Mouse (Mus musculus) left cerebral cortex, adult 2 months (tissue): ENCODE results near the gene Fxyd7. TPM values are rescaled to one million over a fixed set of nuclear protein-coding genes. Genes with fewer than 3 reads are reported as not detected.

Source experiments
- DNase-seq, 2 experiments: peaks; one replicate each; pipeline ENCODE4 v3.0.0; 2021 to 2022; ENCODE audit warnings: low spot score in 2 of 2, mixed read lengths in 1 of 2; ENCODE audit errors: extremely low spot score in 1 of 2
- H3K27ac ChIP-seq: fragments of 200-600 bp; 2 replicates; pipeline ENCODE4 v1.8.1; 2022
- H3K4me3 ChIP-seq: fragments of 200-600 bp; 2 replicates; pipeline ENCODE4 v1.8.1; 2022
- CTCF ChIP-seq: fragments of 200-600 bp; IDR thresholded peaks from 2 replicates; pipeline ENCODE4 v1.8.1; 2022; ENCODE audit warnings: antibody characterized with exemption, mild to moderate bottlenecking, moderate library complexity
- intact Hi-C: fragments of 180-260 bp; cut with DNase I; formaldehyde crosslinking; loops from one replicate; pipeline ENCODE4 v1.15.1; 2025
- total RNA-seq, 2 experiments: library from RNA; stranded (reverse); gene quantifications; 2 replicates each; pipeline ENCODE4 v1.2.3; 2021

Gene Fxyd7
- total RNA-seq, 2 experiments from 2014 or later: 174 to 184 TPM

- no peak for TF ChIP-seq CTCF
- Histone ChIP-seq H3K4me3 (no peak overlapping the region), H3K27ac (peak overlapping the region; percentile 91)
- no peak for DNase-seq
- intact Hi-C loops: no loop called here
These were observed 35.0 kb upstream of the Fxyd7 start for GRCm38 (mm10) chr7:31086175-31086755.

DNA sequence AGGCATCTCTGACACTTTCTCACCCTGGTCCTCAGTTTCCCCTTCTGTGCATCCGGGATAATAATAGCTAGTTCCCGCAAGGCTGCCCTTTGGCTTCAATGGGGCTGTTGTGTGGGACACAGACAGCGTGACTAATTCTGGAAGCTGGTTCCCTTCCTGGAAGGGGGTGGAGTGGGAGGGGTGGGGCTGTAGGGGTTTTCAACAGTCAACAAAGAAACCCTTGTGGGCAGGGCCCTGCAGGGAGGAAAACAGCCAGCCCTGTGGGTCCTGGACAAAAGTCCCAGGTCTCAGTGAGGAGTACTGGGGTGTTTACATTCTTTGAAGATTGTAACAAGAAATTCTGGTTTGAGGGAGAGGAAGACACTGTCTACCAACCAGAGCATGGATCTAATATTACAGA is 33.9 kb upstream of the Fxyd7 start:
- Histone ChIP-seq H3K4me3 (no peak overlapping the region), H3K27ac (peak overlapping the region; percentile 91)
- TF ChIP-seq CTCF: no peak
- peak in 1 of 2 experiments; percentile 52 for DNase-seq
- intact Hi-C loops: no loop called here

DNA sequence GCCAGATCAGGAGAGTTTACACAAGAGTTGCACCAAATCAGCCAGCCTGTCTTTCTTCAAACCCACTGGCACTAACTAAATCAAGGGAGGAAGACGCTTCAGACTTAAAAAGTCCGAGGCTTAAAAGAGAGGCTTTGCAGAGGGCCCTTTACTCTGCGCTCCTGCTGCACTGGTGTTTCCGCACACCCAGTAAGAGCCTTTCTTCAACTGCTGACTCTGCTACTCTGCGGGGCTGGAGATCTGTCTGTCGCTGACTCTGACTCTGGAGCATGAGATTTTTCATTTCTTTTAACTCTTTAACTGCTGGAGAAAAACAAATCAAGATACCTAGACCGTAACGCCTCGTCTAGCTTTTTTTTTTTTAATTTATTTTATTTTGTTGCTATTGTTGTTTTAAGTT is 32.9 kb upstream of the Fxyd7 start:
- intact Hi-C loops: no loop called here
- DNase-seq: no peak
- no peak for TF ChIP-seq CTCF
- Histone ChIP-seq H3K4me3 (no peak overlapping the region), H3K27ac (peak overlapping the region; percentile 91)

DNA sequence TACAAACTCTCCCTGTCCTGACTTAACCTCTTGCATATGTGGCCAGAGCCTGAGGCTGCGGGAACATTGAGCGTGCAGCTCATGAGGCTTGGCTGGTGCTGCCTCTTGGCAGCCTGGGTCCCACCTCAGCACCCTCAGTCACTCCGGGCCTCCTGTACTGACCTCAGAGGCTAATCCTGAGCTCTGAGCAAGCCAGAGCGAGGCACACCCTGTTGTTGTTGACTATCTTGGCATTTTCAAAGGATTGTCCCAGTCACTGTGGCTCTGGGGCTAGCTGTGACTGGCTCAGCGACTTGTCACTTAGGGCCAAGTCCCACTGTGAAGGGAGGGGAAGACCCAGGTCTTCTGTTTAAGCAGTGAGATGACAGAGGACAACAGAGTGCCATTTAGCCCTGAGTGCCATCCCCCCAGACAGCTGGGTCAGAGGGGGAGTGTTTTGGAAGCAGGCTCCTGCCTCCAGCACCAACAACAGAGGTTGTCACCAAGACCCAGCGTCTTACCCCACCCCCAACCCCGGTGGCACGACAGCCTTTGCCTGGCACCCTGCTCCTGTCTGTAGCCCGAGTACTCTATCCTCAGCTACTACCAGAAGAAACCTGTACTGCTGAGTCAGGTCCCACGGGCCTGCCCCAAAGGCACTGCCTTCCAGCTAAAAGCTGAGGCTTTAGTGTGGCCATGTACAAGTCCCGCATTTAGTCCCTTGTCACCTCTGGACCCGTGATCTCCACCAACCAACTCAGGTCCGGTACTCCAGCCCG is 31.7 kb upstream of the Fxyd7 start:
- Histone ChIP-seq H3K27ac (peak overlapping the region; percentile 91), H3K4me3 (no peak overlapping the region)
- DNase-seq: no peak
- intact Hi-C loops: no loop called here
- TF ChIP-seq CTCF: no peak

- intact Hi-C loops: no loop called here
- DNase-seq: no peak
- no peak overlapping the region; the same call in 1 of the 2 replicates for H3K27ac ChIP-seq
- TF ChIP-seq CTCF: no peak
- no peak overlapping the region for H3K4me3 ChIP-seq
These were observed 30.8 kb upstream of the Fxyd7 start for GRCm38 (mm10) chr7:31082106-31082505.

DNA sequence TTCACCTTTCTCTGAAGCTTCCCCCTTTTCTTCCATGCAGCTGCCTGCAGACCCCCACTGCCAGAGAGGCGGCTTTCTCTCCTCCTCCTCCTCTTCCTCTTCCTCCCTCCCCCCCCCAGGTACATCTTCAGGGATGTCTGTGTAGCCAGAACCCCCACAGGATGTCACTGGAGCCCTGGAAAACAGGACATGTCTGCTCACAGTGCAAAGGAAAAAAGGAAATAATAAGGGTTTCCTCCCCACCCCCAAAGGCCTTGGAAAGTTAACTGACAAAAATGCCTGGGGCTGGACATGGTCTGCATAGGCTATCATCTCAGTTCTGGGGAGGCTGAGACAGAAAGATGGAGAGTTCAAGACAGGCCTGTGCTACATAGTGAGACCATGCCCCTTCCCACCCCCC is 29.8 kb upstream of the Fxyd7 start:
- intact Hi-C loops: no loop called here
- Histone ChIP-seq H3K27ac (no peak overlapping the region), H3K4me3 (no peak overlapping the region)
- no peak for TF ChIP-seq CTCF
- no peak for DNase-seq

- intact Hi-C loops: no loop called here
- DNase-seq: no peak
- H3K27ac ChIP-seq: no peak overlapping the region
- H3K4me3 ChIP-seq: no peak overlapping the region
- no peak for TF ChIP-seq CTCF
These were observed 29.3 kb upstream of the Fxyd7 start for GRCm38 (mm10) chr7:31080611-31081010.

DNA sequence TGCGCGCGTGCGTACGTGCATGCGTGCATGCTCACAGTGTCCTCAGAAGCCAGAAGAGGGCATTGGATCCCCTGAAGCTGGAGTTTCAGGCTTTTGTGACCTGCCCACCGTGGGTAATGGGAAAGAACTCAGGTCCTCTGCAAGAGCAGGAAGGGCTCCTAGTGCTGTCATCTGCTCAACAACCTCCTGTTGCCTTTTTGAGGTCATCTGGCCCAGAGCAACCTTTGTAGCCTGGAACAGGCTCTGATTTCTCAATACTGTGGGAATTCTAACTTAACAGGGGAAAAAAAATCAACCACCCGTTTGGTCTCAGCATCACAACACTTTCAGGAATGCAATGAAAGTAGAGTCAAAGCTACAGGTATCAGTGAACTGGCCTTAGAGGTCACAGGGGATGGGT is 28.4 kb upstream of the Fxyd7 start:
- DNase-seq: no peak
- intact Hi-C loops: loop anchor here (5.0 to 10.0 kb wide), 2 partner anchors 207 to 345 kb away; no protein-coding TSS in a partner anchor
- no peak overlapping the region for H3K4me3 ChIP-seq
- no peak for TF ChIP-seq CTCF
- H3K27ac ChIP-seq: no peak overlapping the region

GRCm38 (mm10) chr7:31077885-31078445 is 26.7 kb upstream of the Fxyd7 start:
- Histone ChIP-seq H3K4me3 (no peak overlapping the region), H3K27ac (peak overlapping the region; percentile 76)
- intact Hi-C loops: loop anchor here (1.0 to 10.0 kb wide), 3 partner anchors 19 to 343 kb away; partner anchors contain the start of gene Lgi4
- peak; percentile 48 to 58 for DNase-seq
- peak; percentile 81 for TF ChIP-seq CTCF

- DNase-seq: peak; percentile 26 to 56
- intact Hi-C loops: loop anchor here (5.0 to 10.0 kb wide), 2 partner anchors 205 to 343 kb away; no protein-coding TSS in a partner anchor
- no peak overlapping the region for H3K4me3 ChIP-seq
- TF ChIP-seq CTCF: no peak
- peak overlapping the region; percentile 76 for H3K27ac ChIP-seq
These were observed 26.2 kb upstream of the Fxyd7 start for GRCm38 (mm10) chr7:31077470-31077869.

DNA sequence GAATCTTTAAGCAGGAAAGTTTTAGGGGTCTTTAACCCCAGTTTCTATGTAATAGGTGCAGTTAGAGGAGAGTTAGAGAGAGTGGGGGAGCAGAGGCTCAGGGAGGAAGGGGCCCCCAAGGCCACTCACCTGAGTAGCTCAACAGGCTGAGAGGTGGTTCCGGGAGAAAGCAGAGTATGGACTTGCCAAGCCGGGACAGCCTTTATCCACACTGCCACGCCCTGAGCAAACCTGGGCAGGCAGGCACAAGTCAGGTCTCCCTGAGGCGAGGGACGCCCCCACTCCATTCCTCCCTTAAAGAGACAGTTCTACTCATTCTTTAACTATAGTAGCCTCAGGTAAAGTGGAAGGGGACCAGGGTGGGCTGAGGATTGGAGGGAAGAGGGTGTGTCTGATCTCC is 25.2 kb upstream of the Fxyd7 start, which contains the start of gene Fxyd3:
Gene Fxyd3 (minus strand): TSS at position 213 of the 400 bp plus-strand sequence.
- DNase-seq: no peak
- no peak for TF ChIP-seq CTCF
- H3K4me3 ChIP-seq: no peak within 1 kb of the TSS
- peak within 1 kb of the TSS; percentile 76 for H3K27ac ChIP-seq
- intact Hi-C loops: loop anchor here (5.0 to 10.0 kb wide), 2 partner anchors 204 to 342 kb away; no protein-coding TSS in a partner anchor

GRCm38 (mm10) chr7:31074713-31075069 is 23.4 kb upstream of the Fxyd7 start:
- TF ChIP-seq CTCF: no peak
- Histone ChIP-seq H3K4me3 (no peak overlapping the region), H3K27ac (no peak overlapping the region)
- DNase-seq: no peak
- intact Hi-C loops: loop anchor here (5.0 to 10.0 kb wide), 2 partner anchors 202 to 340 kb away; no protein-coding TSS in a partner anchor
